ENCODE assay signal across 9 mouse cellular contexts in the genomic region with DNA sequence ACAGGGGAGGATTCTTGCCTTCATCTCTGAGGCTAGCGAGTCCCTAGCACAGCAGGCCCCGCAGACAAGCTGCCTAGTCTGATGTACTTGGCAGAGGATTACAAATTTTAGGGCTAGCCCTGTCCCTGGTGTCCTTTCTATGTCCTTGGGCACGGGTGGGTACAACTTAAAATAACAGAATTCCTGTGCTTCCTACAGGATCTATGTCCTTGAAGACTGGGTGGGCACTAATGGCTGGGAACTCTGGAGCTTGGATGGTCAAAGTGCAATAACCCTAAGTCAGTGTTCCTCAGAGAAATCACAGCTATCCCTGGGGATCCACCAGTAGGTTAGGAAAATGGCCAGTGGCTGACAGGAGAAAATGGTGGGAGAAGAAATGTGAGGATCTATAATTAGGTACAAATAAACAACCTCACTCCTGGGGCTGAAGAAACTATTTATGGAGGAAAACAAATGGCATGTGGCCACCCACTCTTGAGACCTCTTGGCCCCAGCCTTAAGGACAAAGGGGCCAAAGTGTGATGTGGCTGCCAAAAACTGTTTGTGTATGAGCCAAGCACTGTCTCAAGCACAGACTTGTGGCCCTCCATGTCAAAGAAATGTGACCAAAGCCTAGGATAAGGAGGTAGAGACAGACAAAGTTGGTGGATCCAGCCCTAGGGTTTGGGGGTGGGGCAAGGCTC. TPM values are rescaled to one million over a fixed set of nuclear protein-coding genes. Genes with fewer than 3 reads are reported as not detected.
DNase-seq lines count a peak whose midpoint lies in the region; ATAC-seq lines count a peak whose summit lies in the region.
"Had no signal": no experiment of that assay in that cellular context is flagged by ENCODE, and none has a peak within 500 bp of the region (broad histone marks: within the 10 kb centered on the region; RNA-seq: fewer than 3 reads in every experiment).

No protein-coding gene starts in this region.

- no peak for ATAC-seq in kidney, embryonic 16.5 days (ENCODE audit: low FRiP score, low TSS enrichment)
- no peak for ATAC-seq in heart, embryonic 16.5 days (replicated peaks; ENCODE audit: extremely low read depth, insufficient read depth, low FRiP score)

- peak overlapping the region; percentile 30; the same call in 1 of the 2 replicates for H3K27ac ChIP-seq in kidney, embryonic 16.5 days (ENCODE audit: low read length)
- H3K27ac ChIP-seq in heart, embryonic 16.5 days (ENCODE audit: low read length) = peak overlapping the region; percentile 25
- H3K27ac ChIP-seq: limb, embryonic 12.5 days had no signal

- peak; percentile 68 for DNase-seq in adrenal gland, postnatal 10 days
- DNase-seq in adrenal gland, postnatal 4 days (ENCODE audit: low spot score in 2 of 2) = no peak
- DNase-seq in kidney, postnatal 10 days = no peak
- DNase-seq in lung, postnatal 10 days = peak; percentile 70
- DNase-seq in testis, postnatal 14 days (ENCODE audit: low spot score) = no peak
- no peak for DNase-seq in thymus, postnatal 10 days (ENCODE audit: low spot score in 2 of 2)

- H3K9me3 ChIP-seq in kidney, embryonic 16.5 days (ENCODE audit: low read length) = no peaks in the 10 kb centered on the region
- no peaks in the 10 kb centered on the region for H3K9me3 ChIP-seq in heart, embryonic 16.5 days (replicated peaks; ENCODE audit: control insufficient read depth, low read length)
- H3K9me3 ChIP-seq: limb, embryonic 12.5 days had no signal

- H3K36me3 ChIP-seq in kidney, embryonic 16.5 days (ENCODE audit: insufficient read depth, low read length) = peaks cover 4% of the 10 kb centered on the region; the same call in 1 of the 2 replicates
- H3K36me3 ChIP-seq in heart, embryonic 16.5 days (ENCODE audit: control insufficient read depth, insufficient read depth) = no peaks in the 10 kb centered on the region

- 86% methylated on average over 3 of the region's 3 CpGs for WGBS in kidney, embryonic 16.5 days
- 74% methylated on average over 3 of the region's 3 CpGs for WGBS in heart, embryonic 16.5 days

- no peak overlapping the region for H3K9ac ChIP-seq in kidney, embryonic 16.5 days (replicated peaks; ENCODE audit: low read length)
- H3K9ac ChIP-seq in heart, embryonic 16.5 days (ENCODE audit: low read length) = no peak overlapping the region
- H3K9ac ChIP-seq: limb, embryonic 12.5 days had no signal

- no peak overlapping the region for H3K4me3 ChIP-seq in kidney, embryonic 16.5 days (ENCODE audit: low read length)
- no peak overlapping the region for H3K4me3 ChIP-seq in heart, embryonic 16.5 days (ENCODE audit: low read length)
- H3K4me3 ChIP-seq: limb, embryonic 12.5 days had no signal

- H3K4me1 ChIP-seq in kidney, embryonic 16.5 days (ENCODE audit: insufficient read depth, low read length) = peaks cover 42% of the 10 kb centered on the region
- H3K4me1 ChIP-seq in heart, embryonic 16.5 days (ENCODE audit: control insufficient read depth, insufficient read depth, low read length) = peaks cover 51% of the 10 kb centered on the region

- no peak overlapping the region for H3K4me2 ChIP-seq in kidney, embryonic 16.5 days (replicated peaks; ENCODE audit: low read depth, low read length)
- H3K4me2 ChIP-seq in heart, embryonic 16.5 days (ENCODE audit: low read depth, low read length) = no peak overlapping the region
- H3K4me2 ChIP-seq: limb, embryonic 12.5 days had no signal

- H3K27me3 ChIP-seq in kidney, embryonic 16.5 days (ENCODE audit: insufficient read depth, low read length) = no peaks in the 10 kb centered on the region
- H3K27me3 ChIP-seq in heart, embryonic 16.5 days (ENCODE audit: control insufficient read depth, insufficient read depth, low read length) = no peaks in the 10 kb centered on the region
- H3K27me3 ChIP-seq: limb, embryonic 12.5 days had no signal

RNA-seq across cellular contexts. Expression of a gene that starts 4.1 kb away (rescaled TPM):
- 100 to 1,000 TPM; 213 to 245 TPM for total RNA-seq in adrenal gland, postnatal 10 days (2021)
- total RNA-seq in adrenal gland, postnatal 4 days (2021) = 100 to 1,000 TPM; 305 to 306 TPM
- 245 and 303 TPM in 2 replicates for polyA plus RNA-seq in kidney, embryonic 16.5 days (2015; fragmentation: Nextera tagmentation; extraction: Ambion mirVana)
- polyA plus RNA-seq in heart, embryonic 16.5 days (2015; fragmentation: Nextera tagmentation; extraction: Ambion mirVana) = 278 and 304 TPM in 2 replicates

RNA-seq across cellular contexts. Expression of a gene that starts 25.4 kb away (rescaled TPM):
- total RNA-seq in adrenal gland, postnatal 10 days (2021) = 100 to 1,000 TPM; 156 to 168 TPM
- total RNA-seq in adrenal gland, postnatal 4 days (2021) = 10 to 100 TPM; 43.9 to 68.2 TPM
- polyA plus RNA-seq in kidney, embryonic 16.5 days (2015; fragmentation: Nextera tagmentation; extraction: Ambion mirVana) = 28.4 and 29.5 TPM in 2 replicates
- 16.4 and 20.5 TPM in 2 replicates for polyA plus RNA-seq in heart, embryonic 16.5 days (2015; fragmentation: Nextera tagmentation; extraction: Ambion mirVana)

RNA-seq across cellular contexts. Expression of a gene that starts 37.8 kb away (rescaled TPM):
- 100 to 1,000 TPM; 115 to 126 TPM for total RNA-seq in adrenal gland, postnatal 10 days (2021)
- total RNA-seq in adrenal gland, postnatal 4 days (2021) = 10 to 100 TPM; 85.4 to 85.6 TPM
- 58.4 and 61.9 TPM in 2 replicates for polyA plus RNA-seq in kidney, embryonic 16.5 days (2015; fragmentation: Nextera tagmentation; extraction: Ambion mirVana)
- polyA plus RNA-seq in heart, embryonic 16.5 days (2015; fragmentation: Nextera tagmentation; extraction: Ambion mirVana) = 96.0 and 100 TPM in 2 replicates

RNA-seq across cellular contexts. Expression of a gene that starts 54.1 kb away (rescaled TPM):
- 100 to 1,000 TPM in 1 of 2 experiments, 10 to 100 TPM in 1; 85.3 to 108 TPM for total RNA-seq in adrenal gland, postnatal 10 days (2021)
- total RNA-seq in adrenal gland, postnatal 4 days (2021) = 100 to 1,000 TPM; 117 to 136 TPM
- polyA plus RNA-seq in kidney, embryonic 16.5 days (2015; fragmentation: Nextera tagmentation; extraction: Ambion mirVana) = 65.0 and 73.5 TPM in 2 replicates
- polyA plus RNA-seq in heart, embryonic 16.5 days (2015; fragmentation: Nextera tagmentation; extraction: Ambion mirVana) = 48.5 and 58.7 TPM in 2 replicates

Comparison
In these comparisons a context has a peak if more than half of its experiments do, and no peak if none do; other contexts are left out.
1. DNase-seq: peak in adrenal gland, postnatal 10 days (single experiment) and lung, postnatal 10 days (single experiment); none in adrenal gland, postnatal 4 days (0 of 2), kidney, postnatal 10 days (single experiment), testis, postnatal 14 days (single experiment) and thymus, postnatal 10 days (0 of 2).